Mouse (Mus musculus): ENCODE results near the gene Atf1.
"Not testable (repeated sequence)": the region's sequence is repeated elsewhere in the genome, so short reads cannot be mapped to it uniquely, and the experiment has no call there.

Atf1 gene

DNA sequence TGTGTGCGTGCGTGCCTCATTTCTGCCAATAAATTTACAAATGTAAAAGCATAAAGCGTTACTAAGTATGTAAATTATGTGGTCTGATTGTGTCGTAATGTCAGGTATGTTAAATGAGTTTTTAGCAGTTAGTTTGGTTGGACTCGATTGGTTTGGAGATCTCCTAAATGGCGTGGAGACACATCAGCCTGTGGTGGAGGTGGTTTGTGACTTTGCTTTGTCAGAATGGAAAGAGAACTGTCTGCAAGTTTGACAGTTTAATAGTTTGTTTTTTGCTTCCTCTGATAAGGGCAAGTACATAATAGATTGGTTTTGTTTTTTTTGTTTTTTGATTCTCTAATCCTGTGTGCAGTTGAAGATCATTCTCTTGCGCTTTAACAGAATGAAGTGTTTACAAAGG is 32.7 kb downstream of the Atf1 start:
- DNase-seq (ENCODE audit: low spot score), result not testable (repeated sequence)

DNA sequence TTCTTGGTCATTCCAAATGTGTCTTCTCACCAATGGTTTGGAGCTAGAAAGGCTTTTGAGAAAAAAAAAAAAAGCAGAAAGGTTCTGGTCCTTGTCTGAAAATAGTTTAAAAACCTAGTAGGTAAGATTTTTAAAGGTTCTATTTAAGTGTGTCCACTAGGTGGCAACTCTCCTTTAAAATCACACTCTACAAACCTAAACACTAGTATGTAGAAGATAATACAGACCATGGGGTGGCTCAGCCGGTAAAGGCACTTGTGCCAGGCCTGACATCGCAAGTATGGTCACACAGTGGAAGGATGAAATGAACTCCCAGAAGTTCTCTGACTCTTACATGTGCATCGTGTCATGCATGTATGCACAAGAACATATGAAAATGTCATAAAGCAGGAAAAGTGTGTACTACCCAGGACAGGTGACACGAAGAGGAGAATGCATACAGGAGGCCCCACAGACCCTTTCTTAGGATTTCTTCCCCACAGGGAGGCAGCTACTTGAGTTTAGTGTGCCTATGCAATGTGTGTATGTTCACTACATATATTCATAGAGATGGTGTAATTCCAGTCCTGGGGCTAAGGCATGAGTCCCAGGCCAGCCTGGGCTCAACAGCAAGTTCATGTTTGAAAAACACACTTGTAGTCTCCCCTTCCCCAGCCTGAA is 35.8 kb downstream of the Atf1 start:
- peak; percentile 53 for DNase-seq (ENCODE audit: low spot score)

DNA sequence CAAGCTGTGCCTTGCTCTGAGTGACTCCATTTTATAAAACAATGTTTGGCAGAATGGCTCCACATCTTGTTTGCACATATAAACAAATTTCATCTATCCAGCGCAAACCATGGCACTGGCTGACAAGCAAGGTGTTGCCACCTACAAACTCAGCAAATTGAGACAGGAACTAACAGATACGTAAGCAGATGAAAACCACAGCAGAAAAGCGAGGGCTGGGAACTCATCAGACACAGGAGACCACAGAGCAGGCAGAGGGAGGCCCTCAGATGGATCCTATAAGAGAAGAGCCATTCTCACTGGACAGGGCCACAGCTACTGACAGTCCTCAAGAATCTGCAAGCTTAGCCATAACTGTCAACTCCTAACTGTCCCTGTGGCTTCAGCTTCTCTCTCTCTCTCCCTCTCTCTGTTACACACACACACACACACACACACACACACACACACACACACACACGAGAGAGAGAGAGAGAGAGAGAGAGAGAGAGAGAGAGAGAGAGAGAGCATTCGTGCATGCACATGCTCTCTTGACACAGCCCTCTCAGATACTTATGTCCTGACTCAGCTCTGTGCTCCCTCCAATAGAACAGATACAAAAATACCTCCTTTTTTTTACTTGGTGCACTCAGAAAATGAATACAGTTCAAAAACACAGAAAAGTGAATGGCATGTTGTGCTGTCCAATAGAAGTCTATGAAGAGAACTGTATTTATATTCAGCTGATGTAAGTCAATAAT is 38.1 kb downstream of the Atf1 start:
- DNase-seq (ENCODE audit: low spot score), result no peak

DNA sequence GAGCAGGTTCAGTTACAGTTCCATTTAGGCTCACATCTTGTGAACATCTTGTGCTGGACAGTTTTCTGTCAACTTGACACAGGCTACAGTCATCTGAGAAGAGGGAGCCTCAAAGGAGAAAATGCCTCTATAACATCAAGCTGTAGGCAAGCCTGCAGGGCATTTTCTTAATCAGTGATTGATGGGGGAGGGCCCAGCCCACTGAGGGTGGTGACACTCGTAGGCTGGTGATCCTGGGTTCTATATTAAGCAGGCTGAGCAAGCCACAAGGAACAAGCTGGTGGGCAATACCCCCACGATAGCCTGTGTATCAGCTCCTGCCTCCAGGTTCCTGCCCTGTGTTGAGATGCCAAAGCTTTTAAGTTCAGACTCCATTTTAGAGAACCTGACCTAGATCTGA is 41.3 kb downstream of the Atf1 start:
- DNase-seq (ENCODE audit: low spot score), result no peak

DNA sequence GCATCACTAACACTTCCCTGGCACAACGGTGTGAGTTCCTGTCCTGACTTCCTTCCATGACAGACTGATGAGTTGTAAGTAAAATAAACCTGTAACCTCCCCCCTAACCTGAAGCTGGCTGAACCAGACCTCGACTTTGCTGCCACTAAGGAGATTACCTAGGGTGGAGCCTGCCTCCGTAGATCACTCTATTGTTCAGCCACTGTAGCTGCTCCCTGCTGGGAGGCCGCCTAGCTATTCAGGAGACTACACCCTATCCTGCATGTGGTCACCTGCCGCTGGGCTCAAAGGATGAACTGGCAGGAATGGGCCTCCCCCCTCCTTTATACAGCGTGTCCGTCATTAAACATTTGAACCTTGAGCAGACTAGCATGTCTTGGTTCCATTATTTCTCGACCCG is 42.2 kb downstream of the Atf1 start:
- no peak for DNase-seq (ENCODE audit: low spot score)

DNA sequence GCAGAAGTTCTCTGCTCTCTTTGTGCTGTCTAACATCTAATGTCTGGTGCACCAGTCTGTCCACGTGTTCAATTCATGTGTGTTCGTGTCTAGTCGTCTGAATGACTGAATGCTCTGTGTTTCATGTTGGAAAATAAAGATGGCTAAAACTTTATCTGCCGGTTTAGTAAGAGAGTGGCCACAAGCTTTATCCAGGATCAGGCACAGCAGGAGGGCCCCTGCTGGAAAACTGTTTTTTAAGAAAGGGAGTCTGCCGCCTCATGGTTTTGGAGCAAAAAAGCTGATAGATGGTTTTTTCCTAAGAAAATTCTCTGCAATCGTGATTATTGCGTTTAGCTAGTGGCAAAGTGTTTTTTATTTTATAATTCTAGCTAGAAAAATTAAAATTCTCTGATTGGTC is 43.0 kb downstream of the Atf1 start:
- not testable (repeated sequence) for DNase-seq (ENCODE audit: low spot score)

DNA sequence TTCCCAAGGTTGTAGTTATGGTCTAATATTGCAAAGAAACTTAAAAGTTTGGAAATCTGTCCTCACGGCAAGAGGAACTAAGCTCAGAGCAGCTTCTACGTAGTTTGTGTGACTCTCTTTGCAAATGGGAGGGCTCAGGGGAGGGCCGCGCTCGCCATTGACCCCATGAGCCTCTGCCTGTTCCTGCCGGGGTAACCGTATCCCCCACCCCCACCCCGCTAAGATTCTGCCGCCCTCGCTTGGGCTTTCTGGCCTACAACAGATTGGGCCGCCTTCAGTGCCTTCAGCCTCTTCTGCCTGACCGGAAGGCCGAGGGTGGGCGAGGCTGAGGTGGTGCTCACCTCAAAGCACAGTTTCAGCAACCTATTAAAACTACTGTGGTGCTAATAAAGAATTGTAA is 43.8 kb downstream of the Atf1 start:
- DNase-seq (ENCODE audit: low spot score), result no peak

DNA sequence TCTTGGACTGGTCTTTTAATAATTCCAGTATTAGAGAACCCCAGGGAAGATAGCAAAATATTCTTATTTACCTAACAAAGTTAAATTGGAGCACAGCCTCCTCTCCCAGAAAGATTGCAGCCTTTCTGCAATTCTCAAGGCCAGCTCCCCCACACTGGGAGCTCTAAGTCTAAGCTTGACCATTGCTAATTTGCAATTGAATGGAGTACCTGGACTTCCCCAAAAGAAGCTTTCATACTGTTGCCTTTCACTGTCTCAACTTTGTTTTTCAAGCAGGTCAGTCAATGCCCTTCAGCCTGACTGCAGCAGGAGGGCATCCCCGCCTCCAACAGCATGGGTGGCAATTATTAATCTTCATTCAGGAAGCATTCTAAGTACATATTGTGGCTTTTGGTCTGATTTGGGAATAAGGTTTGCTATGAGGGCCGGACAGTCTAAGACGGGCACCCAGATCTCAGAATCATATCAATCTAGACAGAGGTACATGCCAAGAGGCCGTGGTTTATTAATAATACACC is 46.2 kb downstream of the Atf1 start:
- DNase-seq (ENCODE audit: low spot score), result not testable (repeated sequence)

DNA sequence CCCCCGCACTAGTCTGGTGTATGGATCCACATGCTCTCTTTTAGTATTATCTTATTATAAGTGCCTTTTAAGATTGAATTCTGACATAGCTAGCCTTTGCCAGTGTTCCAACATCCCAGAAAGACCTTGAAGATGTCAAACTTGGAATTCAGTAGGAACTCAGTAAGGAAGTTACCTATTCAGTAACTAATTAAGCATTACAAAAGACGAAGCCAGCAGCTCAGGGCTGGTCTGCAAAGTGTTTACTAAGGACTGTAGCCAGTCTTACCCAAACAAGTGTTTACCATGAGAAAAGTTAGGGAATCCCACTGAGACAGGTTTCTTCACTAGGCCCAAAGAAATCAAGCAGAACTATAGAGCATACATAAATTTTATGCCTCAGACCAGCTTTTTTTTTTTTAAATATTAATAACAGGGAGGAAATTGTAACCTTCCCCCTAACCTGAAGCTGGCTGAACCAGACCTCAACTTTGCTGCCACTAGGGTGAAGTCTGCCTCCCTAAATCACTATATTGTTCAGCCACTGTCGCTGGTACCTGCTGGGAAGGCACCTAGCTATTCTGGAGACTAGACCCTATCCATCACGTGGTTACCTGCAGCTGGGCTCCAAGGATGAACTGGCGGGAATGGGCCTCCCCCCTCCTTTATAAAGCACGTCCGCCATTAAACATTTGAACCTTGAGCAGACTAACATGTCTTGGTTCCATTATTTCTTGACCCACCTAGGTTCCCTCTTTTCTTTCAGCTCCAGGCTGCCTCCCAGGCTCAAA is 47.4 kb downstream of the Atf1 start:
- DNase-seq (ENCODE audit: low spot score), result no peak

DNA sequence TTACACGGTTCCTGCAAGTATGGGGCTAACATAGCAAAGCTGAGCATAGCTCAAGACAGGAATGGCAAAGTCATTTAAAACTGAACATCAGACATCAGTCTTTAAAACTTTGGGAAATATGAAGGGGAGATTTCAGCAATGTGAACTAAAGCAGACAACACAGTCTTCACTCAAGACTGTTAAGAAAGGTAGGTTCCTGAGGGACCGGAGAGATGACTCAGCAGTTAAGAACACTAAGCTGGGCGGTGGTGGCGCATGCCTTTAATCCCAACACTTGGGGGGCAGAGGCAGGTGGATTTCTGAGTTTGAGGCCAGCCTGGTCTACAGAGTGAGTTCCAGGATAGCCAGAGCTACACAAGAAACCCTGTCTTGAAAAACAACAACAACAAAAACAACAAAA is 48.8 kb downstream of the Atf1 start:
- DNase-seq (ENCODE audit: low spot score), result no peak

DNA sequence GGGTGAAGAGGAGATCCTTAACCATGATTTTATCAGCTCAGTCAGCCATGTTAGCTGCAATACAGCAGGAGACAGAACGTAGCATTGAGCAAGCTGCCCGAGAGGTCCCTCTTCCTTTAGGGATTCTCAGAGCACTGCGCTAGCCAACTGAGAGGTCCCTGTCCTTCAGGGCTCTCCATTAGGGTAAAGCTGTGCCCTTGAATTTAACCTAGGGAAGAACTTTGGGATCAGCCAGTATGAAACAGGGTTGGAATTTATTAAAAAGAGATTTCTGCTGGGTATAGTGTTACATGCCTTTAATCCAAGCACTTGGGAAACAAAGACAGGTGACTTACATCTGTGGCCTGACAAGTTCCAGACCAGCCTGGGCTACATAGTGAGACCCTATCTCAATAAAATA is 50.0 kb downstream of the Atf1 start:
- DNase-seq (ENCODE audit: low spot score), result no peak

DNA sequence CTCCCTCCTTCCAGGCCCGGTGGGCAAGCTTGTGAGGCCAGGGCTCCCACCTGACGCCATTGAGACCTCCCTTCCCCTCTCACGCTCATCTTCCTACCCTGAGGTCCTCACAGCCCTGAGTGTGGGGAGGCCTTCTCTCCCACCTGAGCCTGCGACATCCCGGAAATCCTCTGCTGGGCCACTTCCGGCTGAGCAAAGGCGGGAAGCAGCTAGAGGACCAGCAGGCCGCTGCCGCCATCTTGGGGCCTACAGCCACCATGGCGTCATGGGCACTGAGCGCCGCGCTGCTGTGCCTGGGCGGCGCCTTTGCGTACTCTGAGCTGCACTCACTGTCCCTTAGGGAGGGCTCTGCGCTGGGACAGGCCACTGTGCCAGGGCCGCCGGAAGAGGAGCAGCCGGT is 53.0 kb downstream of the Atf1 start, which contains the start of gene Tmprss12:
Gene Tmprss12, plus strand, starts transcription at position 212 of the 400 bp plus-strand sequence.
- no peak for DNase-seq (ENCODE audit: low spot score)

DNA sequence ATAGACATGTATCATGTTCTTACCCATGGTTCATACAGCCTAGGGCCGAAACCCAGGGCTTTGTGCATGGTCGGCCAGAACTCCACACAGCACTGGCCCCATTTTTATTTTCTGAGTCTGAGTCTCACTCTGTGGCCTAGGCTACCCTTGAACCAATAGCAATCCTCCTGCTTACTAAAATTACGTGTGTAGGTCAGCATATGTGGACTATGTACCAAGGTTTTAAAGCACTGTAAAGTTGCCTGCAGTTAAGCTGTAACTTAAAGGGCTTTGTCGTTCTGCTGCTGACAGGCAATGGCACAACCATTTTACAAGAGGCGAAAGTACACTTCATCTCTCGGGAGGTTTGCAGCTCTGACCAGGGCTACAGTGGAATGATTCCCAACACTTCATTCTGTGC is 61.4 kb downstream of the Atf1 start:
- DNase-seq (ENCODE audit: low spot score), result no peak

DNA sequence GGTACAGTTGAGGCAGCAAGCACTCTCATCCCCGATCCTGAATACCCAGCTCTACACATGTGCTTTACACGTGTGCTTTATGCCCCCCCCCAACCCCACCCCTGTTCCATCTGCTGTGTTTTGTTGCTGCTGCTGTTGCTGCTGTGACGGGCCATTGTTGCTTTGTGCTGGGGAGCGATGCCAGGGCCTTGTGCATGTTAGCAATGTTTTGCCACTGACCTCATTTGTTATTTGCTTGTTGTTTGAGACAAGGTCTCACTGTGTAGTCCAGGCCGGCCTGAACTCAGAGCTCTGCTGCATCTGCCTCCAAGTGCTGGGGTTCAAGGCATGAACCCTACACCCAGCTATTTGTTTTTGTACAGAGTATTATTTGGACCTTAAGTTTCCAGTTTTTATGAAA is 63.2 kb downstream of the Atf1 start:
- no peak for DNase-seq (ENCODE audit: low spot score)

DNA sequence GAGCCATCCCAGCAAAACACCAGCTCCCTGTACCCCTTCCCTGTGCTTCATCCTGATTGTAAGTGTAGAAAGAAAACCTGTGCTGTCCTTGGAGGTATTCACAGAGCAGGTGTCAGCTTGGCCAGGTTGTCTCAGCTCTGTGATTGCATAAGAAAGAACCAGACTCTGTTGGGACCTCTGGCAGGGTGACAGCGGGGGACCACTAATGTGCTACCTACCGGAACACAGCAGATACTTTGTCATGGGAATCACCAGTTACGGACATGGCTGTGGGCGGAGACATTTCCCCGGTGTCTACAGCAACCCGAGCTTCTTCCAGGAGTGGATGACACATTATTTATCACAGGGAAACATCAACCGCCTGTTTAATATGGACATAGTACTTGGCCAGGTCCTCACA is 64.7 kb downstream of the Atf1 start:
- no peak for DNase-seq (ENCODE audit: low spot score)

DNA sequence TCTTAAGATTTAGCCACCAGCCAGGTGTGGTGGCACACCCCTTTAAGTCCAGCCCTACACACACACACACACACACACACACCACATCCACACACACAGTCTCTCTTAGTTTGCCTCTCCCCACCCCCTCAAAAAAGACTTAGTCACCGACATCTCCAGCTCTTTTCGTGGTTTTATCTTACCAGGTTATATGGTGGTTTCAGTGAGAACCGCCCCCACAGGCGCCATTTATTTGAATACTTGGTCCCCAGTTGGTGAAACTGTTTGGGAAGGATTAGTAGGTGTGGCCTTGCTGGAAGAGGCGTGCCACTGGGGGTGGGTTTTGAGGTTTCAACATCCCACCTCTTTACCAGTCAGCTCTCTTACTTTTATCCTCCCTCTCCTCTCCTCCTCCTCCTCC is 70.2 kb downstream of the Atf1 start:
- no peak for DNase-seq (ENCODE audit: low spot score)

DNA sequence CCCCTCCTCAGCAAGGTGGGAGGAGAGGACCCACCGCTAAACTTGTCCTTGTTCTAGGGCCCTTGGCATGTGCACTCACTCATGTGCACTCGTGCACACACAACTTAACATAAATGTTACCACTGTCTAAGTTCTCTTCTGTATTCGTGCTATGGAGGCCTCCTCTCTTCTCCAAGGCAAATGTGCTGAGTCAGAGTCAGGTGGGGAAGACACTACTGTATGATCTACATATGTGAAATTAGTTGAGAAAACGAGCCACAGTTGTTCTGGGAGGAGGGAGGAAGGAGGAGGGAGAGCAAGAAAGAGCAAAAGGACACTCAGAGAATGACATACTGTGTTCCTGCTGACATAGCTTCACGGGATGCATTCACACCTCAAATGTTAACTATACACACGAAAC is 72.9 kb downstream of the Atf1 start:
- no peak for DNase-seq (ENCODE audit: low spot score)

DNA sequence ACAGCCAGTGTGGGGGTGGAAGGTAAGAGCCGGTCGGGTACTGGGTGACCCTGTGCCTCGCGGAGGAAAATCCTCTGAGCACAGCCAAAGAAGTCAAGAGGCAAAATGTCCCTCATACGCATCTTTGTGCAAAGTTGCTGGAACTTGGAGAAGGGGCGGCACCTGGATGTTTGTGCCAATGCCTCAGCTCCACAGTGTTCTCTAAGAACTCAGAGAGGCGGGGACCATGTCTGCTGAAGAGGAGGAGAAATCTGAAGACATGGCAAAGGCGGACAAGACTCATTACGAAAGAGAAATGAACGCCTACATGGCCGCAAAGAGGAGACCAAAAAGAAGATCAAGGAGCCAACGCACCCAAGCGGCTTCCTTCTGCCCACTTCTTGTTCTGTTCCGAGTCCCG is 73.9 kb downstream of the Atf1 start:
- no peak for DNase-seq (ENCODE audit: low spot score)

DNA sequence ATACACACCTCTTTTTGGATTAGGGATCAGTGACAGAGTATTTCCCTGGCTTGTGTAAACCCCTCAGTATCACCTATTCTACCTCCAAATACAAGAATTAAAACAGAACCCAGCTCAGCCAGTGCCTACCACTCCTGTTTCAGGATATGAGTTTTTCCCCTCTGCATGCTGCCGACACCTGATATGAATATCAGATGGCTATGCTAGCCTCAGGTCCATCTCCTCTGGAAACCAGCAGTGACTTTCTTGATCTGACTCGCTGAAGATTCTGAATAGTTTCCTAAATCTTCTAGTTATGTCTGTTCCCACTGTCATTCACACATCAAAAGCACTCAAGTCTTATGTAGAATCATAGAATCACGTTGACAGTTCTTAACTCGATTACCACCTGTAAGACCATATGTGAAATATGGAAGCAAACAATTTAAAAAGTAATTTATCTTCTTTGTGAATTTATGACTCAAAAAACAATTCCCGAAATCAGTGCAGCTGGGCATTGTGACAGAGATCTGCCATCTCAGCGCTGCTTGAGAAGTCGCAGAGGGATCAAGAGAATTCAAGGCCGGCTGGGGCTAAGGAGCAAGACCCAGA is 75.9 kb downstream of the Atf1 start:
- no peak for DNase-seq (ENCODE audit: low spot score)

DNA sequence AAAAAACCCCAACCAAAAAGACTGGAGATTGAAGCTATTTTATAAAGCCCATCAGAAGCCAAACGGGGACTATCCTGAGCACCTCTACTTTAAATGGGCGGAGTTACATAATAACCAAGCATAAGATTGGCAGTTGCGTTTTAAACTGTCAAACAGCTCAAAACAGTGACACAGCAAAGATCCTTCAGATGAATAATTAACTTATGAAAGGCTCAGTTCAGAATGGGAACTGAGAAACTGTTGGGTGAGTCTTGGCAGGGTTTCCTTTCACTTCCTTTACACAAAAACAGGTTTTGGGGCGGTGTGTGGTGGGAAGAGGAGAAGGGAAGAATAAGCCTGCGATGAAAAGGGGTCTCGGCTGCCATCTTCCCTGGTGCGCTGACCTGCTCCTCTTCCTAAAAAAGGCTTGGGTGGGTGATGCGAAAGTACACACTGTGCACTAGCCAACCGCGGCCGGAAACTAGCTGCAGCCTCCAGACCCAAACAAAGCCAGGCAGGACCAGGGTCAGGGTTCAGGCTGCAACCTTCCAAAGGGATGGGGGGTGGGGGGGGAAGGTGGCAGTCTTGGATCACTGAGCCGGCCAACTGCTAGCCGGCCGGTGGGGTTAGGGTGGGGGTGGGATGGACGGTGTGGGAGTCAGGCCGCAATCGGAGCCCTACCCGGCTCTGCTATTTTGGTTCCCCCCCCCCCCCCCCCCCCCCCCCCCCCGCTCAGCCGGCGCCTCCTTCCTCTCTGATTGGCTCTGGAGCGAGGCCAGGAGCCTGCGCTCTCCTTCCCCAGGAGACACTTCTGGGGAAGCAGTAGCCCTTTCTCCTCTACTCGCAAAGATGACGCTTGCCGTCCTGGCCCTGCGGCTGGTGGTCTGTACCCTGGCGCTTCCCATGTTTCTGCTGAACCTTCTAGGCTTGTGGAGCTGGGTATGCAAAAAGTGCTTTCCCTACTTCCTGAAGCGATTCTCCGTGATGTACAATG is 76.7 kb downstream of the Atf1 start, which contains the start of gene Mettl7a1:
Gene Mettl7a1, plus strand, starts transcription at position 122 of the 973 bp plus-strand sequence.
- DNase-seq (ENCODE audit: low spot score), result peak; percentile 79

DNA sequence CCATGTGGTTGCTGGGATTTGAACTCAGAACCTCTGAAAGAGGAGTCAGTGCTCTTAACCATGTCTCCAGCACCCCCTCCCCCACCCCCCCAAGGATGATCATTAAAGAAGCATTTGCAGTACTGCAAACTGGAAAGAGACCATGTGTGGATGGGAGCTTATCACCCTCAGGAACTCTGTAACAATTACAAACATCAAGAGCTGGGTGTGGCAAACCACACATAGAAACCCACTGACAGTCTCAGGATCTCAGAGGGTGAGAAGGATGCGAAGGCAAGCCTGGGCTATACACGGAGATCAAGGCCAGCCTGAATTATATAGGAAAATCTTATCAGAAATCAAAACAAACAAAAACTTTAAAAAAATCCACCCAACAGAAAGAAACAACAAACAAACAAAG is 78.6 kb downstream of the Atf1 start:
- no peak for DNase-seq (ENCODE audit: low spot score)

Data from embryo, embryonic 10.5 days (tissue).